Mouse (Mus musculus) lung, embryonic 15.5 days (tissue): ENCODE results near the gene Tmem184c. TPM values are rescaled to one million over a fixed set of nuclear protein-coding genes. Genes with fewer than 3 reads are reported as not detected.

Experiments used
- ATAC-seq: fragments of 200-750 bp; cut with Nextera tagmentation; 2 replicates; pipeline ENCODE4 v1.8.0; 2017; ENCODE audit warnings: moderate number of reproducible peaks, borderline replicate concordance; ENCODE audit not compliant: low FRiP score, low TSS enrichment; ENCODE audit errors: extremely low read depth
- H3K27ac ChIP-seq: fragments of 300-500 bp; sonication (generic); 2 replicates; pipeline ENCODE4 v1.5.1; 2015; ENCODE audit warnings: moderate library complexity, mild to moderate bottlenecking, inconsistent platforms
- H3K27me3 ChIP-seq: fragments of 300-500 bp; sonication (generic); 2 replicates; pipeline ENCODE4 v1.6.1; 2015; ENCODE audit warnings: inconsistent platforms
- H3K36me3 ChIP-seq: fragments of 300-500 bp; sonication (generic); 2 replicates; pipeline ENCODE4 v1.6.1; 2015; ENCODE audit warnings: inconsistent platforms
- H3K4me1 ChIP-seq: fragments of 300-500 bp; sonication (generic); 2 replicates; pipeline ENCODE4 v1.6.1; 2015; ENCODE audit warnings: inconsistent platforms
- H3K4me2 ChIP-seq: fragments of 300-500 bp; sonication (generic); 2 replicates; pipeline ENCODE4 v1.6.1; 2015; ENCODE audit warnings: inconsistent platforms, mild to moderate bottlenecking, moderate library complexity
- H3K4me3 ChIP-seq: fragments of 300-500 bp; sonication (generic); 2 replicates; pipeline ENCODE4 v1.5.1; 2015; ENCODE audit warnings: mild to moderate bottlenecking, inconsistent platforms
- H3K9ac ChIP-seq: fragments of 300-500 bp; sonication (generic); 2 replicates; pipeline ENCODE4 v1.6.1; 2015; ENCODE audit warnings: inconsistent platforms
- H3K9me3 ChIP-seq: fragments of 300-500 bp; sonication (generic); 2 replicates; pipeline ENCODE4 v1.6.1; 2016; ENCODE audit warnings: inconsistent platforms
- WGBS: fragments of 180-500 bp; shearing (Covaris S2); methylation state at CpG from one replicate; pipeline ENCODE4 v1.1.7; 2015; 5-methylcytosine and 5-hydroxymethylcytosine counted together
- polyA plus RNA-seq: library from polyadenylated mRNA; unstranded; fragments of >200 nt; fragmentation: Nextera tagmentation; extraction: Ambion mirVana; gene quantifications from 2 replicates; pipeline ENCODE4 v1.2.1, GENCODE M21; 2015

Tmem184c gene
- polyA plus RNA-seq, 1 experiment from 2014 or later: 32.3 TPM

- H3K4me3 ChIP-seq: no peak overlapping the region
- WGBS: 26% methylated on average over 2 of the region's 2 CpGs
- H3K27ac ChIP-seq: no peak overlapping the region
- peak; percentile 67; the same call in 1 of the 2 replicates for ATAC-seq
- H3K36me3 ChIP-seq: no peaks in the 10 kb centered on the region
- no peak overlapping the region for H3K9ac ChIP-seq
- H3K9me3 ChIP-seq: no peaks in the 10 kb centered on the region
- no peaks in the 10 kb centered on the region for H3K27me3 ChIP-seq
- H3K4me2 ChIP-seq: no peak overlapping the region
- peaks cover 7% of the 10 kb centered on the region for H3K4me1 ChIP-seq
Observed at GRCm38 (mm10) chr8:77617916-77618315, 7.4 kb upstream of the Tmem184c start.

- no peak for ATAC-seq
- WGBS: 10% methylated on average over 7 of the region's 7 CpGs
Observed at GRCm38 (mm10) chr8:77609621-77610020, 877 bp downstream of the Tmem184c start.

GRCm38 (mm10) chr8:77584174-77584573 lies 26.3 kb downstream of the Tmem184c start:
- no peak for ATAC-seq
- H3K27ac ChIP-seq: no peak overlapping the region
- H3K4me1 ChIP-seq: no peaks in the 10 kb centered on the region
- no peak overlapping the region for H3K9ac ChIP-seq
- no peak overlapping the region for H3K4me2 ChIP-seq
- peaks cover 18% of the 10 kb centered on the region for H3K36me3 ChIP-seq
- H3K4me3 ChIP-seq: no peak overlapping the region
- no peaks in the 10 kb centered on the region for H3K9me3 ChIP-seq
- 81% methylated on average over 4 of the region's 4 CpGs for WGBS
- no peaks in the 10 kb centered on the region for H3K27me3 ChIP-seq

More at GRCm38 (mm10) chr8:77609621-77610020, 877 bp downstream of the Tmem184c start:
- Histone ChIP-seq H3K9me3 (no peaks in the 10 kb centered on the region), H3K36me3 (peaks cover 7% of the 10 kb centered on the region; the same call in 1 of the 2 replicates), H3K4me2 (peak overlapping the region; percentile 80), H3K4me1 (peaks cover 8% of the 10 kb centered on the region; the same call in 1 of the 2 replicates), H3K4me3 (peak overlapping the region; percentile 83), H3K27ac (no peak overlapping the region), H3K9ac (peak overlapping the region; percentile 58; the same call in 1 of the 2 replicates), H3K27me3 (no peaks in the 10 kb centered on the region)

GRCm38 (mm10) chr8:77577674-77578073 lies 32.8 kb downstream of the Tmem184c start:
- Histone ChIP-seq H3K9me3 (no peaks in the 10 kb centered on the region), H3K36me3 (peaks cover 18% of the 10 kb centered on the region), H3K4me2 (no peak overlapping the region), H3K4me3 (no peak overlapping the region), H3K27me3 (no peaks in the 10 kb centered on the region), H3K9ac (no peak overlapping the region), H3K27ac (no peak overlapping the region), H3K4me1 (no peaks in the 10 kb centered on the region)
- no peak for ATAC-seq
- 91% methylated on average over 7 of the region's 7 CpGs for WGBS

GRCm38 (mm10) chr8:77574229-77574628 lies 36.3 kb downstream of the Tmem184c start:
- H3K4me2 ChIP-seq: no peak overlapping the region
- peaks cover 10% of the 10 kb centered on the region for H3K36me3 ChIP-seq
- WGBS: 78% methylated on average over 5 of the region's 5 CpGs
- H3K27ac ChIP-seq: no peak overlapping the region
- H3K27me3 ChIP-seq: no peaks in the 10 kb centered on the region
- H3K4me1 ChIP-seq: no peaks in the 10 kb centered on the region
- H3K9me3 ChIP-seq: no peaks in the 10 kb centered on the region
- no peak overlapping the region for H3K9ac ChIP-seq
- no peak for ATAC-seq
- no peak overlapping the region for H3K4me3 ChIP-seq

- 76% methylated on average over 3 of the region's 3 CpGs for WGBS
- Histone ChIP-seq H3K36me3 (peaks cover 65% of the 10 kb centered on the region), H3K27me3 (no peaks in the 10 kb centered on the region), H3K27ac (no peak overlapping the region), H3K4me1 (no peaks in the 10 kb centered on the region), H3K4me2 (no peak overlapping the region), H3K4me3 (no peak overlapping the region), H3K9ac (no peak overlapping the region), H3K9me3 (no peaks in the 10 kb centered on the region)
- ATAC-seq: no peak
Observed at GRCm38 (mm10) chr8:77561441-77561840, 49.1 kb downstream of the Tmem184c start.

GRCm38 (mm10) chr8:77552491-77552890 lies 58.0 kb downstream of the Tmem184c start:
- H3K9me3 ChIP-seq: no peaks in the 10 kb centered on the region
- H3K4me2 ChIP-seq: no peak overlapping the region
- H3K9ac ChIP-seq: no peak overlapping the region
- H3K4me1 ChIP-seq: peaks cover 4% of the 10 kb centered on the region; the same call in 1 of the 2 replicates
- ATAC-seq: no peak
- H3K27me3 ChIP-seq: no peaks in the 10 kb centered on the region
- no peak overlapping the region for H3K4me3 ChIP-seq
- no peak overlapping the region for H3K27ac ChIP-seq
- peaks cover 52% of the 10 kb centered on the region for H3K36me3 ChIP-seq
- WGBS: 87% methylated on average over 3 of the region's 3 CpGs

GRCm38 (mm10) chr8:77549881-77550580 lies 60.5 kb downstream of the Tmem184c start:
- Histone ChIP-seq H3K27me3 (no peaks in the 10 kb centered on the region), H3K36me3 (peaks cover 31% of the 10 kb centered on the region), H3K4me2 (peak overlapping the region; percentile 60), H3K9me3 (no peaks in the 10 kb centered on the region), H3K27ac (peak overlapping the region; percentile 83; the same call in 1 of the 2 replicates), H3K9ac (peak overlapping the region; percentile 94), H3K4me3 (peak overlapping the region; percentile 79), H3K4me1 (peaks cover 4% of the 10 kb centered on the region; the same call in 1 of the 2 replicates)
- no peak for ATAC-seq
- WGBS: 14% methylated on average over 7 of the region's 7 CpGs

- peak within 1 kb of the TSS; percentile 94 for H3K9ac ChIP-seq
- H3K27ac ChIP-seq: peak within 1 kb of the TSS; percentile 83
- peaks cover 27% of the 10 kb centered on the region for H3K36me3 ChIP-seq
- H3K4me3 ChIP-seq: peak within 1 kb of the TSS; percentile 79
- no peaks in the 10 kb centered on the region for H3K27me3 ChIP-seq
- peak within 1 kb of the TSS; percentile 60 for H3K4me2 ChIP-seq
- no peaks in the 10 kb centered on the region for H3K9me3 ChIP-seq
- peak; percentile 97 for ATAC-seq
- peaks cover 4% of the 10 kb centered on the region; the same call in 1 of the 2 replicates for H3K4me1 ChIP-seq
- 3% methylated on average over 42 of the region's 42 CpGs for WGBS
Observed at GRCm38 (mm10) chr8:77549121-77549706, 61.3 kb downstream of the Tmem184c start, which contains the start of gene Prmt9. Prmt9 (plus strand) TSS chr8:77549397.

Other genes with a start within 250 kb of the Tmem184c start
- gene Arhgap10, start 92.7 kb downstream of the Tmem184c start, polyA plus RNA-seq: 23.0 and 23.8 TPM in 2 replicates
- gene Prmt9, start 61.3 kb downstream of the Tmem184c start, polyA plus RNA-seq: 18.0 and 19.5 TPM in 2 replicates
- 109 and 116 TPM in 2 replicates for gene Ednra, start 113.8 kb upstream of the Tmem184c start, polyA plus RNA-seq